Mouse (Mus musculus): ENCODE results near the gene Srgap2. TPM values are rescaled to one million over a fixed set of nuclear protein-coding genes. Genes with fewer than 3 reads are reported as not detected.

The Srgap2 gene
- polyA plus RNA-seq, 1 experiment from 2014 or later, result 3.1 TPM

DNA sequence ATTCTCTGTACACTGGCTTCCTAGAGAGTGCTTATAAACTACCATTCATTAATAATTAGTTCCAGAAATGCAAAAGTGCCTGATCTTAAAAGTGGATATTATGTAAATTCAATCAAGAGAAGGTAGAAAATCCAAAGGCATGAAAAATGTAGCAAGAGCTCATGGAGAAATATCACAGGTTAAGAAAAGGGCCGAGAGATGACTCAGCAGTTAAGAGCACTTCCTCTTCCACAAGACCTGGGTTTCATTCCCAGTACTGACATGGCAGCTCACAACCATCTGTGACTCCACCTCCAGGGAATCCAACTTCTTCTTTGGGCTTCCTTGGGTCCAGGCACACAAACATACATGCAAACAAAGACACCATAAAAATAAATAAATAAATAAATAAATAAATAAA, 56.6 kb downstream of the Srgap2 start:
- Histone ChIP-seq H3K4me1 (replicated peaks; ENCODE audit: control insufficient read depth, insufficient read depth, low read length) (no peaks in the 10 kb centered on the region), H3K9me3 (ENCODE audit: control insufficient read depth) (no peaks in the 10 kb centered on the region), H3K27me3 (replicated peaks; ENCODE audit: control insufficient read depth, insufficient read depth, low read length) (no peaks in the 10 kb centered on the region), H3K36me3 (ENCODE audit: control insufficient read depth, insufficient read depth) (no peaks in the 10 kb centered on the region), H3K4me3 (ENCODE audit: low read depth, low read length) (no peak overlapping the region), H3K9ac (ENCODE audit: low read depth, low read length) (no peak overlapping the region), H3K4me2 (replicated peaks; ENCODE audit: low read depth) (no peak overlapping the region), H3K27ac (ENCODE audit: low read depth, low read length) (no peak overlapping the region)
- 95% methylated on average over 1 of the region's 1 CpGs for WGBS
- no peak for ATAC-seq
- TF ChIP-seq CTCF (IDR thresholded peaks at IDR 0.05; ENCODE audit: low read depth), result no peak

DNA sequence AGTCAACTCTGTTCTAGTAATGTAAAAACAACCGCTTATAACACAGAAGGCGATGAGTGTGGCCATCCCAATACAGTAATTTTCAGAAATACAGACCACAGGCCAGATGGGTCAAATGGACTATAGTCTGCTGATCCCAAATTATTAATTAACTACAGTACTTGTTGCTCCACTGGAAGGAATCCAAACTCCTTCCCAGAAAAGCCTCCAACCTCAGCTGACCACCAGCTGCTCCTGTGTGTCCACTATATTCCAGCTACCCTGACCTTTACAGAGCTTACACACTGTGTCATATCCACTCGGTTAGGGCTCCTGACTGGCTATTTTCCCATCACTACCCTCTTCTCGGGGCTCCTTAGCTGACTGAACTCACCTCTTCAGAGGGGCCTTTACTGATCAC, 61.3 kb downstream of the Srgap2 start:
- Histone ChIP-seq H3K27me3 (replicated peaks; ENCODE audit: control insufficient read depth, insufficient read depth, low read length) (no peaks in the 10 kb centered on the region), H3K9ac (ENCODE audit: low read depth, low read length) (no peak overlapping the region), H3K4me1 (replicated peaks; ENCODE audit: control insufficient read depth, insufficient read depth, low read length) (no peaks in the 10 kb centered on the region), H3K27ac (ENCODE audit: low read depth, low read length) (no peak overlapping the region), H3K36me3 (ENCODE audit: control insufficient read depth, insufficient read depth) (no peaks in the 10 kb centered on the region), H3K9me3 (ENCODE audit: control insufficient read depth) (no peaks in the 10 kb centered on the region), H3K4me2 (replicated peaks; ENCODE audit: low read depth) (no peak overlapping the region), H3K4me3 (ENCODE audit: low read depth, low read length) (no peak overlapping the region)
- 85% methylated on average over 4 of the region's 4 CpGs for WGBS
- no peak for ATAC-seq
- TF ChIP-seq CTCF (IDR thresholded peaks at IDR 0.05; ENCODE audit: low read depth), result no peak

DNA sequence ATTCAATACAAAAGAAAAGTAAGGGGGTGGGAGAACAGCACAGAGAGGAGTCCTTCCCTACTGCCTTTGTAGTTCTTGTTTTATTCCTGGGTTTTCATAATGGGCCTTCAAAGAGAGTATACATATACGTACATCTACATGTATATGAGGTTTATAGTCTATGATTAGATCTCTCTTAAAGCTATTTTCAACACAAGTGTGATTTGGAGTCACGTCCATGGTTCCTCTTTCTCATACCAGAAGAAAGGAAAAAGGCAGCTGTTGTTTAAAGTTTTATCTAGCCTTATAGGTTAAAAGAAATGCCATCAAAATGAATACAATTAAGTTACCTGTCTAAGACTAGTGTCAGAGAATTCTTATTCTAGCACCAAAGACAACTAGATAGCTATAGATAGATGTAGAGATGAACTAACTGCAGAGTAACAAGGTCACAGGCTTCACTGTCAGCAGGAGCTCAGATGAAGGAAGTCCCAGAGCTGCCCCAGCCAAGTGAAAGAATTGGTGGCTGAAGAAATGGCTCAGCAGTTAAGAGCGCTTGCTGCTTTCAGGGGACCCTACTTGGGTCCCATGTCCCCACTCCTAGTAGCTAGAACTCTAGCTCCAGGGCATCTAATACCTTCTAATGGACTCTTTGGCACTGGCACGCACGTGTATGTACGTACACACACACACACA, 63.1 kb downstream of the Srgap2 start:
- no peak overlapping the region for H3K4me3 ChIP-seq (ENCODE audit: low read depth, low read length)
- TF ChIP-seq CTCF (IDR thresholded peaks at IDR 0.05; ENCODE audit: low read depth), result no peak
- no peaks in the 10 kb centered on the region for H3K4me1 ChIP-seq (replicated peaks; ENCODE audit: control insufficient read depth, insufficient read depth, low read length)
- H3K27ac ChIP-seq (ENCODE audit: low read depth, low read length), result no peak overlapping the region
- no peaks in the 10 kb centered on the region for H3K27me3 ChIP-seq (replicated peaks; ENCODE audit: control insufficient read depth, insufficient read depth, low read length)
- no peak overlapping the region for H3K4me2 ChIP-seq (replicated peaks; ENCODE audit: low read depth)
- ATAC-seq, result no peak
- no peaks in the 10 kb centered on the region for H3K36me3 ChIP-seq (ENCODE audit: control insufficient read depth, insufficient read depth)
- H3K9ac ChIP-seq (ENCODE audit: low read depth, low read length), result no peak overlapping the region
- H3K9me3 ChIP-seq (ENCODE audit: control insufficient read depth), result no peaks in the 10 kb centered on the region
- 91% methylated on average over 6 of the region's 6 CpGs for WGBS

DNA sequence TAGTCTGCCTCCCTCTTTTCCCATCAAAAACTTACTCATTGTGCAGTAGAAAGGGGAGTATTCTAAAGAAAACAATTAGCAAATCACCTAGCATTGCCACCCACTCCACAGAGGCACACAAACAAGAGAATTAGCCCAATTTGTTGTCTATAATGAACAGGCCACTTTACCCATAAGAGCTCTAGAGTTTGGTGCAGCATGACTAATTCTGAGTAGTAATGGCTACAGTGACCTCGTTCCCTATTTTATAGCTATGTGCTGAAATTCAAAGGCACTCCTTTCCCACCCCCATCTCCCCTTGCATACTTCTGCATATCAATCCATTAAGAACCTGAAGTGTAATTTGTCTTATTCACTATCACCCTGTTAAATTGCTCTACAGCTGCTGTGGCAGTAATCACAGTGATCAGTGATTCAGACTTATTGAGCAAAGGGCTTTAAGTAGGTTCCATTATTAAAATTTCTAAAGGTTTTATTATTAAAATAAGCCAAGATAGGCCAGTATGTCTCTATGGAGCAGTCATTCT, 64.5 kb downstream of the Srgap2 start:
- Histone ChIP-seq H3K27ac (ENCODE audit: low read depth, low read length) (no peak overlapping the region), H3K4me3 (ENCODE audit: low read depth, low read length) (no peak overlapping the region), H3K9ac (ENCODE audit: low read depth, low read length) (no peak overlapping the region), H3K36me3 (ENCODE audit: control insufficient read depth, insufficient read depth) (no peaks in the 10 kb centered on the region), H3K4me2 (replicated peaks; ENCODE audit: low read depth) (no peak overlapping the region), H3K4me1 (replicated peaks; ENCODE audit: control insufficient read depth, insufficient read depth, low read length) (no peaks in the 10 kb centered on the region), H3K27me3 (replicated peaks; ENCODE audit: control insufficient read depth, insufficient read depth, low read length) (no peaks in the 10 kb centered on the region), H3K9me3 (ENCODE audit: control insufficient read depth) (no peaks in the 10 kb centered on the region)
- no peak for TF ChIP-seq CTCF (IDR thresholded peaks at IDR 0.05; ENCODE audit: low read depth)
- 72% methylated on average over 1 of the region's 1 CpGs for WGBS
- no peak for ATAC-seq

DNA sequence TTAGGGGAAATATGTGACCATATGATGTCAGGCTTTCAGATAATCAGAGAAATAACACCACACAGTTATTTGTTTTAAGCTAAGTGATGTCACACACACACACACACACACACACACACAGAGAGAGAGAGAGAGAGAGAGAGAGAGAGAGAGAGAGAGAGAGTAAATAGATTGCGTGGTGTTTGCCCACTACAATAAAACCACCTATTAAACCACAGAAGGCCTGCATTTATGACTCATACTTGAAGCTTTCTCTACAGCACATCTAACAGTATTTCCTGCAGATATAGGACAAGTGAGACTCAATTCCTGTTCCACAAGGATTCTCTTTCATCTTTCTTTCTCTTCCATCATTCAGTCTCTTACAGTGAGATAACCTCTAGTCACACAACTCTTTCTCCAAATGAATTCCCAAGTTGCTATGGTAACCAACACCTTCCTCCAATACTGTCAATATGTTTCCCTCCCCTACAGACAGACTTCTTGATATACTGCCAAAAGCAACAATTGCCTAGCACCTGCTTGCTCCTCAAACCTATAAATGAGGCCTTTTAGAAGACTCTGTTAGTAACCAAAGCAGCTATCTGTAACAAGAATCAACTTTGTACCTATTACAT, 66.1 kb downstream of the Srgap2 start:
- no peak for TF ChIP-seq CTCF (IDR thresholded peaks at IDR 0.05; ENCODE audit: low read depth)
- Histone ChIP-seq H3K4me2 (replicated peaks; ENCODE audit: low read depth) (no peak overlapping the region), H3K36me3 (ENCODE audit: control insufficient read depth, insufficient read depth) (no peaks in the 10 kb centered on the region), H3K4me3 (ENCODE audit: low read depth, low read length) (no peak overlapping the region), H3K27me3 (replicated peaks; ENCODE audit: control insufficient read depth, insufficient read depth, low read length) (no peaks in the 10 kb centered on the region), H3K9ac (ENCODE audit: low read depth, low read length) (no peak overlapping the region), H3K9me3 (ENCODE audit: control insufficient read depth) (no peaks in the 10 kb centered on the region), H3K4me1 (replicated peaks; ENCODE audit: control insufficient read depth, insufficient read depth, low read length) (no peaks in the 10 kb centered on the region), H3K27ac (ENCODE audit: low read depth, low read length) (no peak overlapping the region)
- 55% methylated on average over 1 of the region's 1 CpGs for WGBS
- ATAC-seq, result no peak

DNA sequence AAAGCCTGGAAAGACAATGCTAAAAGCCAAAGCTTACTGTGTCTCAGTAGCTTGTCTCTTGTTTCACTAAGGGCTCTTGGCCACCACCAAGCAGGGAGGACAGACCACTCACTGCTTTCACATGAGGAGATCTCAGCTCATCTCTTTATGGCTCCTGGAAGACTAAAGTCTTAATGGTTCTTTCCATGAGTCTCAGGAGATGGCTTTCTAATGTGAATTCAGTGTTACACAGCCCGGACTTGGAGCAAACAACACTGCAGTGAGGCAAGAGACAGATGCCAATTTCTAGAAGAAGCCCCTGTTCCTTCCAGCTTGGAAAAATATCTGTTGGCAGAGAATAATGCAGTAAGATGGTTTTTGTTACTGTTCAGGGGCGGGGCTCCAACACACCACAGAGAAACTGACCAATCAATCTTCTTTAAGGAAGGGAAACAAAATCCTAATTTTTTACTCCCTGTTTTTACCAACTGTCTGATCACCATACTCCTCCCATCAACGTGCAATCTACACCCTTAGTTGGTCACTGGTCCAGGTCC, 71.7 kb downstream of the Srgap2 start:
- Histone ChIP-seq H3K4me2 (replicated peaks; ENCODE audit: low read depth) (no peak overlapping the region), H3K4me3 (ENCODE audit: low read depth, low read length) (no peak overlapping the region), H3K27ac (ENCODE audit: low read depth, low read length) (no peak overlapping the region), H3K27me3 (replicated peaks; ENCODE audit: control insufficient read depth, insufficient read depth, low read length) (no peaks in the 10 kb centered on the region), H3K9me3 (ENCODE audit: control insufficient read depth) (no peaks in the 10 kb centered on the region), H3K9ac (ENCODE audit: low read depth, low read length) (no peak overlapping the region), H3K36me3 (ENCODE audit: control insufficient read depth, insufficient read depth) (no peaks in the 10 kb centered on the region), H3K4me1 (replicated peaks; ENCODE audit: control insufficient read depth, insufficient read depth, low read length) (no peaks in the 10 kb centered on the region)
- ATAC-seq, result no peak
- no peak for TF ChIP-seq CTCF (IDR thresholded peaks at IDR 0.05; ENCODE audit: low read depth)
- WGBS, result 84% methylated on average over 3 of the region's 3 CpGs

Data from intestine, postnatal 0 days (tissue).